Mouse (Mus musculus) left cerebral cortex, adult 2 months (tissue): ENCODE data around the gene Dctpp1. TPM values are rescaled to one million over a fixed set of nuclear protein-coding genes. Genes with fewer than 3 reads are reported as not detected.
A peak's percentile ranks its signal among the peaks of the same experiment; 100 is the strongest.

ENCODE experiments used
- DNase-seq, 2 experiments: peaks; one replicate each; pipeline ENCODE4 v3.0.0; 2021 to 2022; ENCODE audit warnings: low spot score in 2 of 2, mixed read lengths in 1 of 2; ENCODE audit errors: extremely low spot score in 1 of 2
- H3K27ac ChIP-seq: fragments of 200-600 bp; 2 replicates; pipeline ENCODE4 v1.8.1; 2022
- H3K4me3 ChIP-seq: fragments of 200-600 bp; 2 replicates; pipeline ENCODE4 v1.8.1; 2022
- CTCF ChIP-seq: fragments of 200-600 bp; IDR thresholded peaks from 2 replicates; pipeline ENCODE4 v1.8.1; 2022; ENCODE audit warnings: antibody characterized with exemption, mild to moderate bottlenecking, moderate library complexity
- intact Hi-C: fragments of 180-260 bp; cut with DNase I; formaldehyde crosslinking; loops from one replicate; pipeline ENCODE4 v1.15.1; 2025
- total RNA-seq, 2 experiments: library from RNA; stranded (reverse); gene quantifications; 2 replicates each; pipeline ENCODE4 v1.2.3; 2021

Dctpp1 gene
- total RNA-seq, 2 experiments from 2014 or later: 24.1 to 25.9 TPM

- DNase-seq: no peak
- intact Hi-C loops: no loop called here
- Histone ChIP-seq H3K4me3 (no peak overlapping the region), H3K27ac (no peak overlapping the region; the same call in 1 of the 2 replicates)
- peak; percentile 81 for TF ChIP-seq CTCF
Measured at GRCm38 (mm10) chr7:127213485-127213884, 47.0 kb downstream of the Dctpp1 start.

GRCm38 (mm10) chr7:127212432-127213250, 47.9 kb downstream of the Dctpp1 start:
- H3K4me3 ChIP-seq: no peak overlapping the region
- intact Hi-C loops: no loop called here
- no peak for DNase-seq
- H3K27ac ChIP-seq: no peak overlapping the region
- TF ChIP-seq CTCF: no peak

- intact Hi-C loops: no loop called here
- Histone ChIP-seq H3K27ac (peak overlapping the region; percentile 32), H3K4me3 (no peak overlapping the region)
- no peak for TF ChIP-seq CTCF
- no peak for DNase-seq
Measured at GRCm38 (mm10) chr7:127211014-127211745, 49.3 kb downstream of the Dctpp1 start.

GRCm38 (mm10) chr7:127210266-127210665, 50.2 kb downstream of the Dctpp1 start:
- intact Hi-C loops: no loop called here
- no peak overlapping the region for H3K4me3 ChIP-seq
- no peak for TF ChIP-seq CTCF
- DNase-seq: no peak
- H3K27ac ChIP-seq: peak overlapping the region; percentile 86; the same call in 1 of the 2 replicates

- no peak for TF ChIP-seq CTCF
- DNase-seq: no peak
- H3K27ac ChIP-seq: peak overlapping the region; percentile 86
- intact Hi-C loops: no loop called here
- no peak overlapping the region for H3K4me3 ChIP-seq
Measured at GRCm38 (mm10) chr7:127209851-127210250, 50.7 kb downstream of the Dctpp1 start.

- intact Hi-C loops: loop anchor here (1.0 kb wide), 2 partner anchors 46 to 181 kb away; partner anchors contain the start of gene Maz
- peak; percentile 63 for TF ChIP-seq CTCF
- Histone ChIP-seq H3K27ac (peak within 1 kb of the TSS; percentile 89), H3K4me3 (peak within 1 kb of the TSS; percentile 61)
- DNase-seq: peak; percentile 88 to 90
Measured at GRCm38 (mm10) chr7:127208553-127209438, 51.7 kb downstream of the Dctpp1 start, which contains the start of gene Mylpf. TSS of gene Mylpf (plus strand) at chr7:127208890.

- DNase-seq: peak in 1 of 2 experiments; percentile 43
- H3K4me3 ChIP-seq: peak within 1 kb of the TSS; percentile 61
- intact Hi-C loops: loop anchor here (1.0 kb wide), 2 partner anchors 46 to 181 kb away; partner anchors contain the start of gene Maz
- peak within 1 kb of the TSS; percentile 89 for H3K27ac ChIP-seq
- TF ChIP-seq CTCF: no peak; the same call in none of the 2 replicates
Measured at GRCm38 (mm10) chr7:127208295-127208552, 52.3 kb downstream of the Dctpp1 start, which contains the start of gene Tbc1d10b. TSS of gene Tbc1d10b (minus strand) at chr7:127208468.

GRCm38 (mm10) chr7:127207374-127208294, 52.9 kb downstream of the Dctpp1 start:
- H3K4me3 ChIP-seq: peak overlapping the region; percentile 61
- peak in 1 of 2 experiments; percentile 42 for DNase-seq
- no peak for TF ChIP-seq CTCF
- intact Hi-C loops: loop anchor here (1.0 kb wide), 2 partner anchors 47 to 180 kb away; partner anchors contain the start of gene Maz
- peak overlapping the region; percentile 89 for H3K27ac ChIP-seq

Other genes with a start within 250 kb of the Dctpp1 start
- gene Mvp, start 246.1 kb downstream of the Dctpp1 start, total RNA-seq: 1 to 10 TPM; 7.2 to 8.3 TPM
- 1 to 10 TPM in 1 of 2 experiments, not detected in 1; 1.2 TPM for gene Pagr1b, start 244.2 kb downstream of the Dctpp1 start, total RNA-seq
- 10 to 100 TPM; 15.1 to 27.1 TPM for gene Pagr1a, start 243.4 kb downstream of the Dctpp1 start, total RNA-seq
- gene Gm42742, start 239.6 kb downstream of the Dctpp1 start, total RNA-seq: 10 to 100 TPM; 61.0 to 66.3 TPM
- gene Prrt2, start 239.5 kb downstream of the Dctpp1 start, total RNA-seq: 100 to 1,000 TPM; 214 to 216 TPM
- gene Maz, start 233.7 kb downstream of the Dctpp1 start, total RNA-seq: 100 to 1,000 TPM; 210 to 221 TPM
- 1 to 10 TPM; 4.4 to 9.7 TPM for gene Kif22, start 218.2 kb downstream of the Dctpp1 start, total RNA-seq
- gene Zg16, start 173.4 kb downstream of the Dctpp1 start, total RNA-seq: not detected
- 1 to 10 TPM; 1.2 TPM for gene AI467606, start 169.3 kb downstream of the Dctpp1 start, total RNA-seq
- under 1 TPM; 0.28 to 0.32 TPM for gene Qprt, start 138.5 kb downstream of the Dctpp1 start, total RNA-seq
- gene Spn, start 122.9 kb downstream of the Dctpp1 start, total RNA-seq: under 1 TPM; 0.18 to 0.23 TPM
- gene Cd2bp2, start 64.7 kb downstream of the Dctpp1 start, total RNA-seq: 10 to 100 TPM; 77.7 to 80.8 TPM
- 100 to 1,000 TPM in 1 of 2 experiments, 10 to 100 TPM in 1; 91.9 to 110 TPM for gene Tbc1d10b, start 52.2 kb downstream of the Dctpp1 start, total RNA-seq
- gene Mylpf, start 51.8 kb downstream of the Dctpp1 start, total RNA-seq: 1 to 10 TPM; 2.7 to 3.3 TPM
- 10 to 100 TPM; 17.8 to 20.5 TPM for gene Zfp553, start 27.6 kb downstream of the Dctpp1 start, total RNA-seq
- gene Sept1, start 27.6 kb downstream of the Dctpp1 start, total RNA-seq: 1 to 10 TPM; 3.5 to 6.4 TPM
- 10 to 100 TPM; 58.8 to 68.6 TPM for gene Zfp771, start 16.4 kb downstream of the Dctpp1 start, total RNA-seq
- gene Sephs2, start 13.3 kb upstream of the Dctpp1 start, total RNA-seq: 10 to 100 TPM; 33.0 to 39.8 TPM
- gene Itgal, start 35.6 kb upstream of the Dctpp1 start, total RNA-seq: under 1 TPM; 0.37 to 0.59 TPM
- gene Zfp768, start 84.9 kb upstream of the Dctpp1 start, total RNA-seq: 10 to 100 TPM; 13.4 to 14.3 TPM
- 1 to 10 TPM; 6.5 to 8.1 TPM for gene Zfp747, start 115.3 kb upstream of the Dctpp1 start, total RNA-seq
- 1 to 10 TPM; 3.8 to 5.0 TPM for gene 9130019O22Rik, start 126.5 kb upstream of the Dctpp1 start, total RNA-seq
- gene E430018J23Rik, start 132.9 kb upstream of the Dctpp1 start, total RNA-seq: 1 to 10 TPM; 7.6 to 9.3 TPM
- gene Zfp764, start 146.1 kb upstream of the Dctpp1 start, total RNA-seq: 1 to 10 TPM; 3.8 to 5.6 TPM
- gene Zfp688, start 161.4 kb upstream of the Dctpp1 start, total RNA-seq: 10 to 100 TPM; 13.3 to 13.8 TPM
- gene Zfp689, start 188.4 kb upstream of the Dctpp1 start, total RNA-seq: 1 to 10 TPM; 5.5 to 6.7 TPM
- gene Prr14, start 198.9 kb upstream of the Dctpp1 start, total RNA-seq: 10 to 100 TPM; 28.4 to 33.4 TPM
- gene Fbrs, start 218.5 kb upstream of the Dctpp1 start, total RNA-seq: 10 to 100 TPM; 62.3 to 63.9 TPM